In genomic region chr6:117156846-117157245, GRCm38 (mm10) we compare ENCODE assay signal across 19 mouse cellular contexts. TPM values are rescaled to one million over a fixed set of nuclear protein-coding genes. Genes with fewer than 3 reads are reported as not detected.
"Had no signal": no experiment of that assay in that cellular context is flagged by ENCODE, and none has a peak within 500 bp of the region (broad histone marks: within the 10 kb centered on the region; RNA-seq: fewer than 3 reads in every experiment).

No protein-coding gene starts in this region.

- H3K4me2 ChIP-seq: lung, embryonic 15.5 days; midbrain, embryonic 12.5 days; midbrain, embryonic 15.5 days; neural tube, embryonic 12.5 days; stomach, embryonic 15.5 days had no signal

- H3K4me3 ChIP-seq: lung, embryonic 15.5 days; megakaryocyte, embryonic 14.5 days; midbrain, embryonic 12.5 days; midbrain, embryonic 15.5 days; neural tube, embryonic 12.5 days; stomach, embryonic 15.5 days had no signal

- H3K27me3 ChIP-seq: midbrain, embryonic 12.5 days; midbrain, embryonic 15.5 days; neural tube, embryonic 12.5 days; stomach, embryonic 15.5 days had no signal

- H3K9me3 ChIP-seq: lung, embryonic 15.5 days; megakaryocyte, embryonic 14.5 days; midbrain, embryonic 12.5 days; midbrain, embryonic 15.5 days; neural tube, embryonic 12.5 days; stomach, embryonic 15.5 days had no signal

- ATAC-seq: liver, postnatal 0 days; lung, postnatal 0 days; midbrain, embryonic 15.5 days had no signal

- H3K9ac ChIP-seq: liver, postnatal 0 days; lung, embryonic 15.5 days; midbrain, embryonic 12.5 days; midbrain, embryonic 15.5 days; neural tube, embryonic 12.5 days; stomach, embryonic 15.5 days had no signal

- H3K27ac ChIP-seq: lung, embryonic 15.5 days; macrophage; midbrain, embryonic 12.5 days; midbrain, embryonic 15.5 days; neural tube, embryonic 12.5 days; stomach, embryonic 15.5 days; stomach, postnatal 0 days had no signal

- H3K36me3 ChIP-seq: lung, embryonic 15.5 days; midbrain, embryonic 12.5 days; midbrain, embryonic 15.5 days; neural tube, embryonic 12.5 days; stomach, embryonic 15.5 days had no signal

- DNase-seq: liver, postnatal 0 days; lung, adult 2 months; lung, postnatal 14 days; lung, postnatal 36 days; right cerebral cortex, postnatal 14 days; thymus, adult 2 months; thymus, postnatal 25 days; thymus, postnatal 4 days had no signal

- H3K4me1 ChIP-seq: megakaryocyte, embryonic 14.5 days; midbrain, embryonic 15.5 days had no signal

RNA-seq across cellular contexts. Expression of gene Cxcl12, which starts 11.5 kb away (rescaled TPM):
- total RNA-seq: monocyte, adult 5-6 weeks; neutrophil, adult 5-6 weeks had no signal
